Mouse (Mus musculus) MEL (cell line): ENCODE measurements around the gene B3gnt6.

ENCODE experiments used
- CHD2 ChIP-seq: IDR thresholded peaks from 2 replicates; pipeline ENCODE4 v1.6.1; 2011; ENCODE audit warnings: low read length, improper control_type of control experiment
- CTCF ChIP-seq, 3 experiments: IDR thresholded peaks in 2 of 3; conservative IDR thresholded peaks in 1 of 3; 2 replicates each; pipeline ENCODE4 v1.5.1; 2011 to 2012; ENCODE audit warnings: low read length in 3 of 3, low read depth in 2 of 3, mild to moderate bottlenecking in 2 of 3, improper control_type of control experiment in 1 of 3, inconsistent platforms in 1 of 3, mixed read lengths in 1 of 3, moderate library complexity in 1 of 3; ENCODE audit not compliant: control insufficient read depth in 1 of 3, insufficient read depth in 1 of 3, poor library complexity in 1 of 3, severe bottlenecking in 1 of 3
- EP300 ChIP-seq, 2 experiments: IDR thresholded peaks; 2 replicates each; pipeline ENCODE4 v1.6.1; 2011; ENCODE audit warnings: improper control_type of control experiment in 2 of 2, low read length in 2 of 2, low read depth in 1 of 2, mild to moderate bottlenecking in 1 of 2
- ETS1 ChIP-seq: IDR thresholded peaks from 2 replicates; pipeline ENCODE4 v1.6.1; 2012; ENCODE audit warnings: low read depth, mild to moderate bottlenecking, inconsistent platforms, low read length, improper control_type of control experiment, moderate library complexity
- GATA1 ChIP-seq: IDR thresholded peaks from 2 replicates; pipeline ENCODE4 v1.6.1; 2011; ENCODE audit warnings: low read depth, low read length, improper control_type of control experiment
- MAX ChIP-seq: IDR thresholded peaks from 2 replicates; pipeline ENCODE4 v1.6.1; 2011; ENCODE audit warnings: low read length, improper control_type of control experiment
- MAZ ChIP-seq: IDR thresholded peaks from 2 replicates; pipeline ENCODE4 v1.6.1; 2012; ENCODE audit warnings: low read depth, mild to moderate bottlenecking, inconsistent platforms, low read length, improper control_type of control experiment
- NRF1 ChIP-seq: IDR thresholded peaks from 2 replicates; pipeline ENCODE4 v1.6.1; 2014; ENCODE audit warnings: low read depth, mild to moderate bottlenecking, inconsistent platforms, low read length, improper control_type of control experiment, moderate library complexity; ENCODE audit not compliant: poor library complexity, insufficient read depth, severe bottlenecking
- POLR2A ChIP-seq, 2 experiments: IDR thresholded peaks; 2 replicates each; pipeline ENCODE4 v1.6.1; 2011 to 2012; ENCODE audit warnings: low read length in 2 of 2, mild to moderate bottlenecking in 2 of 2, control low read depth in 1 of 2, improper control_type of control experiment in 1 of 2, low read depth in 1 of 2, moderate library complexity in 1 of 2; ENCODE audit not compliant: control insufficient read depth in 1 of 2, insufficient read depth in 1 of 2, poor library complexity in 1 of 2
- RCOR1 ChIP-seq: IDR thresholded peaks from 2 replicates; pipeline ENCODE4 v1.6.1; 2012; ENCODE audit warnings: low read depth, mild to moderate bottlenecking, inconsistent platforms, low read length, improper control_type of control experiment
- TBP ChIP-seq: IDR thresholded peaks from 2 replicates; pipeline ENCODE4 v1.8.0; 2011; ENCODE audit warnings: low read depth, low read length, improper control_type of control experiment
- TCF12 ChIP-seq: IDR thresholded peaks from 2 replicates; pipeline ENCODE4 v1.6.1; 2014; ENCODE audit warnings: low read depth, mild to moderate bottlenecking, inconsistent platforms, low read length, improper control_type of control experiment, moderate library complexity
- USF1 ChIP-seq: IDR thresholded peaks from 2 replicates; pipeline ENCODE4 v1.6.1; 2014; ENCODE audit warnings: low read depth, mild to moderate bottlenecking, inconsistent platforms, low read length, improper control_type of control experiment, moderate library complexity
- ZNF384 ChIP-seq: IDR thresholded peaks from 2 replicates; pipeline ENCODE4 v1.6.1; 2012; ENCODE audit warnings: low read depth, mild to moderate bottlenecking, inconsistent platforms, low read length, improper control_type of control experiment

DNA sequence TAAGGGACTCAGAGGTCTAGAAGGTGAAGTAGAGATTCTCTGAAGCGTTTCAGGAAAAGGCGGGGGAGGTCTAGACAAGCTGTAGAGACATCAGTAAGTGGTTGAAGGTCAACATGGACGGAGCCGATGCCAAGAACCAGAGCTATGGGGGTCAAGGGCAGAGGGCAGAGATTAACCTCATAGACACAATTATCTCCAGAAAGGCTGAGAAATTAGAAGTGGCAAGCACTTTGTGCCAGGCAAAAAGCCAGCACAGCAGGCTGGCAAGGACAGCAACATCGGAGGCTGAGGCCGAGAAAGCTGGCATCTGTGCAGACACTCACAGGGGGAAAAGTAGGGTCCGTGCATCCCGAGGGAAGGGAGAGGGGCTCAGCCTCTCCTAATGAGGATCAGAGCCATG is 51.5 kb downstream of the B3gnt6 start:
- TF ChIP-seq CTCF (IDR thresholded peaks at IDR 0.05 in 2 of 3, conservative IDR thresholded peaks at IDR 0.05 in 1 of 3; ENCODE audit: control insufficient read depth in 1 of 3, insufficient read depth in 1 of 3, low read depth in 2 of 3, low read length in 3 of 3, poor library complexity in 1 of 3, severe bottlenecking in 1 of 3) (no peak), TBP (no peak), USF1 (no peak), MAZ (no peak), TCF12 (no peak), POLR2A (IDR thresholded peaks at IDR 0.05; ENCODE audit: control insufficient read depth in 1 of 2, insufficient read depth in 1 of 2, low read depth in 1 of 2, low read length in 2 of 2, poor library complexity in 1 of 2) (no peak), ETS1 (no peak), CHD2 (no peak), NRF1 (no peak), MAX (no peak), EP300 (IDR thresholded peaks at IDR 0.05; ENCODE audit: low read depth in 1 of 2, low read length in 2 of 2) (no peak), GATA1 (no peak), RCOR1 (no peak), ZNF384 (no peak)
